Mouse (Mus musculus): ENCODE results near the gene Smarcc1.
A peak's percentile ranks its signal among the peaks of the same experiment; 100 is the strongest.
"Not testable (repeated sequence)": the region's sequence is repeated elsewhere in the genome, so short reads cannot be mapped to it uniquely, and the experiment has no call there.

Smarcc1 gene

GRCm38 (mm10) chr9:110132201-110132605 is 14.7 kb downstream of the Smarcc1 start:
- DNase-seq, result no peak

GRCm38 (mm10) chr9:110132921-110133320 is 15.4 kb downstream of the Smarcc1 start:
- DNase-seq, result no peak

DNA sequence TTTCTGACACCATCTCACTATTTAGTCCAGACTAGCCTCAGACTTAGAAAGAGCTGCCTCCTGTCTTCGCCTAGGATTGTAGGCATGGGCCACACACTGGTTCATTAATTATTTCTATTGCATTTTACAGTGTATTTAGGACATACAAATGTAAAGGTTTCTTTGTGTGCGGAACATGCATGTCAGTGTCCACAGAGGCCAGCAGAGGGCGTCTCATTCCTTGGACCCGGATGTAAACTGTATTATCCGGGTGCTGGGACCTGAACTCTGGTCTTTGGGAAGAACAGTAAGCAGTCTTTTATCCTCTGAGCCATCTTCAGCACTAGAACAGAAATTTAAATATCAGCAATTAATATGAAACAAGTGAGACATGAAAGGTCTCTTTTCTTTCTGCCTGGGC is 16.7 kb downstream of the Smarcc1 start:
- DNase-seq, result no peak

- no peak for DNase-seq
Measured at GRCm38 (mm10) chr9:110139119-110139518, 21.6 kb downstream of the Smarcc1 start.

GRCm38 (mm10) chr9:110142097-110142496 is 24.6 kb downstream of the Smarcc1 start:
- DNase-seq, result no peak

- DNase-seq, result no peak
Measured at GRCm38 (mm10) chr9:110148598-110148997, 31.1 kb downstream of the Smarcc1 start.

DNA sequence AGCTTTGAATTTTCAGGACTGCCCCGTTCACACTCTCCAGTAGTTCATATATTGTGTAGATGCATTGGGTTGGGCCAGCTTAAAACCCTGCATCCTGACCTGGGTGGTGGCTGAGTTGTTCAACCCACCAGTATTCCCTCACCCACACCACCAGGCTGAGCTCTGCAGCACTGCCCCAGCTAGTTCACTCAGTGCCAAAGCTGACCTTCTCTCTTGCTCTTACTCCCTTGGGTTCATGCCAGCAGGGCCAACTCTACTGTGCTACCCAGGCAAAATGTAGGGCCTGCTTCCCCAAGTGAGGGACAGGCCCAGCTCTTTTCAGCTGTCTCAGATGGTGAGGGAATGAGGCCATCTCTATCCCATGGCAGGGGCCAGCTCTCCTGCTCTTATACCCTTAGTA is 41.5 kb downstream of the Smarcc1 start:
- peak; percentile 5 for DNase-seq

- DNase-seq, result not testable (repeated sequence)
Measured at GRCm38 (mm10) chr9:110160486-110160885, 43.0 kb downstream of the Smarcc1 start.

DNA sequence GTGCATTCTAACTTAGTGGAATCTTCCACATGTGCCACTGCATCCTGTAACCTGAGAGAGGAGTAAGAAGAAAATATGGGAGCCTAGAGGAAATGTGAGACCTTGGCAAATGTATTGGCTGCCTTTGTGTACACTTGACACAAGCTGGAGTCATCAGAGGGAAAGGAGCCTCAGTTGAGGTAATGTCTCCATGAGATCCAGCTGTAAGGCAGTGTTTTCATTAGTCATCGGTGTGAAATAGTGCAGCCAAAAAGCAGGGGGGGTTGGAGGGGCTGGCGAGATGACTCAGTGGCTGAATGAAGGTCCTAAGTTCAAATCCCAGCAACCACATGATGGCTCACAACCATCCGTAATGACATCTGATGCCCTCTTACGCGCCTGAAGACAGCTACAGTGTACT is 44.9 kb downstream of the Smarcc1 start:
- no peak for DNase-seq

DNA sequence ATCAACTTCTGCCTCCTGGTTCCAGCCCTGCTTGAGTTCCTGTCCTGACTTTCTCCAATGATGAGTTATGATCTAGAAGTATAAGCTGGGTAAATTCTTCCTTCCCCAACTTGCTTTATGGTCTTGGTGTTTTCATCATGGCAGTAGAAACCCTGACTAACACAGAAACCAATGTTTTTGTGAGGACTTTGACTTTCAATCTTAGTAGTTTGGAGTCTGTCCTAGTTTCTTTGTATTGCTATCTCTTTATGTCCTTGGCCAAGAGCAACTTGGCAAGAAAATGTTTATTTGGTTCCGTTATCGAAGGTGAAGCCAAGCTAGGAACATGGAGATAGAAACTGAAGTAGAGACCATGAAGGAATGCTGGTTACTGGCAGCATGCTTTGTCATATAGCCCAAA is 45.6 kb downstream of the Smarcc1 start:
- no peak for DNase-seq

- DNase-seq, result no peak
Measured at GRCm38 (mm10) chr9:110170858-110171257, 53.4 kb downstream of the Smarcc1 start.

DNA sequence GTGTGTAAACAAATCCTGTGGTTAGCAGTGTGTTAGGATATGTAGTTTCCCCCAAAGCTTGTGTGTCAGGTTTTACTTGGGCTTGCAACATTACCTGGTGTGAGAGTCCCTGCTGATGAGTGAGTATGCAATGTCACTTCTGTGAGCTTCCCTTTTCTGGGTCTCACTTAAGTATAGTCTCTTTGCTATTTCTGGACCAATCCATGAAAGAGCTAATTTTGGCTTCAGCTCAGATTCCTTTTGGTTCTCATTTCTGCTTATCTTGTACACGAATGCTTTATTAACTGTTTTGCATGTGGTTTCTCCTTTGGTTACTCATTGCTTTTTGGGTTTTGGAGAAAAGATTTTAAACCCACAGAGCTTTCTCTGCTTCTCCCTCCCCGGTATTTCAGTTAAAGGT is 82.4 kb downstream of the Smarcc1 start:
- no peak for DNase-seq

- no peak for DNase-seq
Measured at GRCm38 (mm10) chr9:110205526-110206404, 88.3 kb downstream of the Smarcc1 start.

DNA sequence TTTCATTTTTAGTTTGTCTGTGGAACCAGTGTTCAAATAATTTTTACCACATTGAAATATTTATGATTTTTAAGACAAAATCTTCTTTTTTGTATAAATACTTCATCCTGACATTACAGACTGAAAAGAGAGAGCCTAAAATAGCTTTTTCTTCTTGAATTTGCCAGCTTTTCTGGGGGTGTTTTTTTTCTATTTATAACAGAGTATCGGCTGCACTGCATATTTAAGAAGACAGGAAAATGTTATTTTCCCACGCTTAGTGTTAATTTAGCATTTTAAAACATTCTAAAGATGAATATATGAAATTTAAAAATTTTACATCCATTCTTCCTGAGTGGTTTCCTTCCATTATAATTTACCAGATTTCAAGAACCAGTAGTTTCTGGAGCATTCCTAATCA is 88.9 kb downstream of the Smarcc1 start:
- no peak for DNase-seq

GRCm38 (mm10) chr9:110208265-110208664 is 90.8 kb downstream of the Smarcc1 start:
- DNase-seq, result no peak

GRCm38 (mm10) chr9:110208967-110209366 is 91.5 kb downstream of the Smarcc1 start:
- DNase-seq, result no peak

DNA sequence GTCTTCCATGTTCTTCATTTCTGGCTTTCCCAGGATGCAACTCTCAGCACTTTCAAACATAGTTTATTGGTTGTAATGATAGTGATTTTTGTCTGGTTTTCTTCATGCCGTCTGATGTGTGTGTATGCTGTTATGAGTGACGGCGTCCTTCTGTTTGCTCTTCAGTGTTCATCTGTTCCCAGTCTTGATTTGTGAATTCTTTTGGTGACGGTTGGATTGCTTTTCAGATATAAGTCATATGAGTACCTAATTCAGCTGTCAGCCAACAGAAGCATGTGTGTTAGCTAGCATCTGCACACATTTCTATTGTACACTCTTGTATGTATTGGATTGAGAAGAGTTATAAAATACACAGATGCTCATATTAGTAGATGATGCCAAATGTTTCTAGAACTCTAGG is 106.8 kb downstream of the Smarcc1 start:
- DNase-seq, result no peak

- no peak for DNase-seq
Measured at GRCm38 (mm10) chr9:110226191-110226590, 108.7 kb downstream of the Smarcc1 start.

DNA sequence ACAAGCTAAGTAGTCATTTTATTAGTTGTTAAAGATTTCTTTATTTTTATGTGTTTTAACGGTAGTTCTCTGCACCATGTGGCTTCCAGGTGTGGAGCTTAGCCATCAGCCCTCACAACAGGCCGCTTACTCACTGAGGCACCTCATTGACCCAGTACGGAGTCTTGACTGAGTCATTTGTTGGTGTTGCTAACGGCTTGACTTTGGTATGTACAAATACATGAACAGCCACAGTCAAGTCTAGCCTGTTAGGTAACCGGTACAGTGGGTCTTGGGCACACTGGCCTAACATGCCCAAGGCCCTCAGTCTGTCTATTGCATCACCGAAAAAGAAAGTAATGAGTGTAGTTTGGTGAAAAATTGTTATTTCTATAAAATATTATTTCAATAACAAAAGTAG is 111.2 kb downstream of the Smarcc1 start:
- DNase-seq, result no peak

- no peak for DNase-seq
Measured at GRCm38 (mm10) chr9:110229112-110229511, 111.6 kb downstream of the Smarcc1 start.

- no peak for DNase-seq
Measured at GRCm38 (mm10) chr9:110229566-110230248, 112.2 kb downstream of the Smarcc1 start.

GRCm38 (mm10) chr9:110230395-110231071 is 113.0 kb downstream of the Smarcc1 start:
- no peak for DNase-seq

GRCm38 (mm10) chr9:110234962-110235361 is 117.5 kb downstream of the Smarcc1 start:
- no peak for DNase-seq

All from kidney, postnatal 14 days (tissue).